Mouse (Mus musculus): ENCODE measurements at regions not wholly inside any gene's neighbourhood (a gene's known extent, or its start where the extent isn't known, plus 50 kb on each side); places are given as distances from the start of the nearest gene placed in this dataset.

- DNase-seq: no peak
These were observed 114.1 kb upstream of the Ppm1h start for GRCm38 (mm10) chr10:122564473-122564872.

GRCm38 (mm10) chr10:122566601-122567000 is 112.0 kb upstream of the Ppm1h start:
- DNase-seq: no peak

- DNase-seq: no peak
These were observed 108.9 kb upstream of the Ppm1h start for GRCm38 (mm10) chr10:122569546-122570202.

GRCm38 (mm10) chr10:122570909-122571551 is 107.5 kb upstream of the Ppm1h start:
- DNase-seq: no peak

- no peak for DNase-seq
These were observed 102.1 kb upstream of the Ppm1h start for GRCm38 (mm10) chr10:122576171-122577063.

GRCm38 (mm10) chr10:122578209-122579001 is 100.2 kb upstream of the Ppm1h start:
- no peak for DNase-seq

GRCm38 (mm10) chr10:122581096-122581495 is 97.5 kb upstream of the Ppm1h start:
- no peak for DNase-seq

- no peak for DNase-seq
These were observed 91.0 kb upstream of the Ppm1h start for GRCm38 (mm10) chr10:122587541-122587940.

GRCm38 (mm10) chr10:122599511-122599910 is 79.1 kb upstream of the Ppm1h start:
- no peak for DNase-seq

- DNase-seq: no peak
These were observed 76.2 kb upstream of the Ppm1h start for GRCm38 (mm10) chr10:122602394-122602793.

GRCm38 (mm10) chr10:122603960-122604359 is 74.6 kb upstream of the Ppm1h start:
- DNase-seq: no peak

- no peak for DNase-seq
These were observed 65.3 kb upstream of the Ppm1h start for GRCm38 (mm10) chr10:122613281-122613680.

GRCm38 (mm10) chr10:122613891-122614290 is 64.7 kb upstream of the Ppm1h start:
- no peak for DNase-seq

- no peak for DNase-seq
These were observed 63.8 kb upstream of the Ppm1h start for GRCm38 (mm10) chr10:122614720-122615119.

GRCm38 (mm10) chr10:122615658-122616057 is 62.9 kb upstream of the Ppm1h start:
- DNase-seq: no peak

GRCm38 (mm10) chr10:122616385-122616784 is 62.2 kb upstream of the Ppm1h start:
- no peak for DNase-seq

GRCm38 (mm10) chr10:122618854-122619253 is 59.7 kb upstream of the Ppm1h start:
- no peak for DNase-seq

- DNase-seq: no peak
These were observed 59.0 kb upstream of the Ppm1h start for GRCm38 (mm10) chr10:122619406-122620116.
